Mouse (Mus musculus) forebrain, embryonic 14.5 days (tissue): ENCODE results near the gene Vapa. TPM values are rescaled to one million over a fixed set of nuclear protein-coding genes. Genes with fewer than 3 reads are reported as not detected.
"Not testable (repeated sequence)": the region's sequence is repeated elsewhere in the genome, so short reads cannot be mapped to it uniquely, and the experiment has no call there.

ENCODE experiments used
- ATAC-seq: fragments of 200-750 bp; cut with Nextera tagmentation; 2 replicates; pipeline ENCODE4 v1.8.0; 2017; ENCODE audit warnings: mild to moderate bottlenecking, moderate library complexity
- DNase-seq: peaks from one replicate; pipeline ENCODE4 v3.0.0-alpha.2; 2015; ENCODE audit warnings: low spot score
- H3K27ac ChIP-seq: fragments of 300-500 bp; sonication (generic); 2 replicates; pipeline ENCODE4 v1.5.1; 2014; ENCODE audit warnings: low read depth, mild to moderate bottlenecking, control low read depth, low read length, moderate library complexity
- H3K27me3 ChIP-seq: fragments of 300-500 bp; sonication (generic); replicated peaks from 2 replicates; pipeline ENCODE4 v1.6.1; 2014; ENCODE audit warnings: low read length, control low read depth, mixed read lengths; ENCODE audit not compliant: control insufficient read depth, insufficient read depth
- H3K36me3 ChIP-seq: fragments of 300-500 bp; sonication (generic); 2 replicates; pipeline ENCODE4 v1.6.1; 2014; ENCODE audit warnings: low read length, control low read depth; ENCODE audit not compliant: control insufficient read depth, insufficient read depth
- H3K4me1 ChIP-seq: fragments of 300-500 bp; sonication (generic); 2 replicates; pipeline ENCODE4 v1.6.1; 2014; ENCODE audit warnings: antibody characterized with exemption, low read length, control low read depth; ENCODE audit not compliant: control insufficient read depth, insufficient read depth
- H3K4me2 ChIP-seq: fragments of 300-500 bp; sonication (generic); 2 replicates; pipeline ENCODE4 v1.6.1; 2014; ENCODE audit warnings: mild to moderate bottlenecking, control low read depth, low read length
- H3K4me3 ChIP-seq: fragments of 300-500 bp; sonication (generic); 2 replicates; pipeline ENCODE4 v1.5.1; 2014; ENCODE audit warnings: low read depth, low read length, control low read depth
- H3K9ac ChIP-seq: fragments of 300-500 bp; sonication (generic); 2 replicates; pipeline ENCODE4 v1.6.1; 2014; ENCODE audit warnings: mild to moderate bottlenecking, low read length, control low read depth, moderate library complexity
- H3K9me3 ChIP-seq: fragments of 300-500 bp; sonication (generic); replicated peaks from 2 replicates; pipeline ENCODE4 v1.6.1; 2016; ENCODE audit warnings: low read length, control low read depth, mixed read lengths; ENCODE audit not compliant: control insufficient read depth
- WGBS: fragments of 180-500 bp; shearing (Covaris S2); extraction: QIAGEN DNeasy Blood & Tissue Kit; methylation state at CpG from one replicate; pipeline ENCODE4 v1.1.7; 2014; 5-methylcytosine and 5-hydroxymethylcytosine counted together
- polyA plus RNA-seq: library from polyadenylated mRNA; unstranded; fragments of >200 nt; fragmentation: Nextera tagmentation; extraction: Ambion mirVana; gene quantifications from 2 replicates; pipeline ENCODE4 v1.2.1, GENCODE M21; 2014

The Vapa gene
- polyA plus RNA-seq, 1 experiment from 2014 or later, result 247 TPM

- ATAC-seq, result no peak
- 85% methylated on average over 6 of the region's 6 CpGs for WGBS
These were observed 16.6 kb upstream of the Vapa start for GRCm38 (mm10) chr17:65629943-65630342.

DNA sequence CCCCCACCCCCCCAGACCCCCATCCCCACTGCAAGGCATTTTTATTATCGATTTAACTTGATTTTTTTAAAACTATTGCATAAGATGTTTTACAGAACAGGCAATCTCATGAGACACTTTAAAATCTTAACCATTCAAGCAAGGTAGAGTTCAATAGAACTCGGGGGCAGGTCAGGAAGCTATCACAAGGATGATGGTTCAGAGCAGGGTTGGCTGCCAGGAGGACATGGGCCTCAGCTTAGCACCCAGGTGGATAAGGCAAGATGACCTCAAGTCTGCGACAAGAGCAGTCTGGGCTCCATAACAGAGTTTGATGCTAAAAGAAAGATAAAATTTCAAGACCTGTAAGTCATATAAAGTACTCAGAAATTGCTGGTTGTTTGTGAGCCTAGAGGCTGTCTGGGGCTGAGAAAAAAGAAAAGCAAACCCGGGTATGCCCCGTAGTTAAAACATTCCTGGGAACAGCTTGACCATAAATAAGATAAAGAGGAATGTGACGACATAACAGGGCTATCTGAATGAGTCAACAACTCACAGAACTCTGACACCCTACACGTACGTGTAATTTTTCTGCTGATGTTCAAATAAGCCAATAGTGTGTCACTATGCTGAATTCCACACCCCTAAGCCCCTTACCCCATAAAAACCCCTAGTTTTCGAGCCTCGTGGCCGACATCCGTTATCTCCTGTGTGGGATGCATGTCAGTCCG is 15.6 kb upstream of the Vapa start:
- not testable (repeated sequence) for H3K4me2 ChIP-seq, H3K4me3 ChIP-seq, H3K36me3 ChIP-seq, ATAC-seq, H3K9ac ChIP-seq, H3K27me3 ChIP-seq, DNase-seq, H3K4me1 ChIP-seq, H3K9me3 ChIP-seq, H3K27ac ChIP-seq
- WGBS, result 89% methylated on average over 13 of the region's 13 CpGs

More at GRCm38 (mm10) chr17:65629943-65630342, 16.6 kb upstream of the Vapa start:
- Histone ChIP-seq H3K9me3 (no peaks in the 10 kb centered on the region), H3K4me2 (no peak overlapping the region), H3K9ac (no peak overlapping the region), H3K4me3 (no peak overlapping the region), H3K27ac (no peak overlapping the region), H3K4me1 (no peaks in the 10 kb centered on the region), H3K27me3 (no peaks in the 10 kb centered on the region), H3K36me3 (no peaks in the 10 kb centered on the region)
- DNase-seq, result no peak

DNA sequence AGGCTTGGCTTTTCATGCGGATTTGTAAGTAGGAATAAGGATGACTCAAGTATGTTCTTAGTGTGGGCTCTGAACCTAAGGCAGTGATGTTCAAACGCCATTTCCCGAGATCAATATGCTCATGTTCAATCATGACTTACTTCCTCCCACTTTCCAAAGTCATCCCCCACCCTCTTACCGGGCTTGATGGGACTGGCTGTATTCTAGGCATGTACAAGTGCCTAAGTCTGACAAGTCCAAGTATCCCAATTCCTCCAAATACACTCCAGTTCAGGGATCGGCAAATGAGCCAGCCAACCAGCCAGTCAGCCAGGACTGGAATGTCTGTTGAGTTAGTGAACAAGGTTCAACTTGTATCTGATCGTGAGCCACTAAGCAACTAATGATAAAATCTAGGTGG is 12.9 kb upstream of the Vapa start:
- Histone ChIP-seq H3K9me3 (0 out of 2 replicates have a peak, but pooled peaks cover 3% of the 10 kb centered on the region), H3K27me3 (no peaks in the 10 kb centered on the region), H3K36me3 (no peaks in the 10 kb centered on the region), H3K4me2 (no peak overlapping the region), H3K27ac (no peak overlapping the region), H3K4me3 (no peak overlapping the region), H3K4me1 (no peaks in the 10 kb centered on the region), H3K9ac (no peak overlapping the region)
- 93% methylated on average over 6 of the region's 6 CpGs for WGBS
- DNase-seq (no peak), ATAC-seq (no peak)

GRCm38 (mm10) chr17:65625563-65625962 is 12.2 kb upstream of the Vapa start:
- DNase-seq (no peak), ATAC-seq (no peak)
- Histone ChIP-seq H3K4me3 (no peak overlapping the region), H3K36me3 (no peaks in the 10 kb centered on the region), H3K4me2 (no peak overlapping the region), H3K9me3 (0 out of 2 replicates have a peak, but pooled peaks cover 3% of the 10 kb centered on the region), H3K4me1 (no peaks in the 10 kb centered on the region), H3K27me3 (no peaks in the 10 kb centered on the region), H3K27ac (no peak overlapping the region), H3K9ac (no peak overlapping the region)
- 89% methylated on average over 6 of the region's 6 CpGs for WGBS

GRCm38 (mm10) chr17:65623130-65623529 is 9.8 kb upstream of the Vapa start:
- Histone ChIP-seq H3K9me3 (0 out of 2 replicates have a peak, but pooled peaks cover 3% of the 10 kb centered on the region), H3K36me3 (no peaks in the 10 kb centered on the region), H3K4me2 (no peak overlapping the region), H3K4me1 (no peaks in the 10 kb centered on the region), H3K9ac (no peak overlapping the region), H3K4me3 (no peak overlapping the region), H3K27me3 (no peaks in the 10 kb centered on the region), H3K27ac (no peak overlapping the region)
- ATAC-seq, result no peak
- no peak for DNase-seq

DNA sequence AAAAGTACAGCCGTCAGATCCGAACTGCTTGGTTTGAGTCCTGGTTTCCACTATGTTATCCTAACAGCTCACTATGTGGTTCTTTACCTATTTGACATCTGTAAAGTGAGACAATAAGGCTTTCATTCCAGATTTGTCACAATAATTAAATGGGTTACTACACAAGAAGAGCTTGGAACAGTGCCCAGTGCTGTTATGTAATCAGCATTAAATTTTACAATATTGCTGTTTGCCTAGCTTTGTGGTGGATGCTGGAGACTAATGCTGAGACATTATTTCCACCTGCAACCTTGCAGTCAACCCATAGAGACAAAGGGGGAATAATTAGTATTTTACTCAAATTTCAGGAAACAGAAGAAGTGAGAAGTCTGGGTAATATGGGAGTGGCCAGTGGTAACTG is 5.1 kb upstream of the Vapa start:
- Histone ChIP-seq H3K27ac (no peak overlapping the region), H3K27me3 (no peaks in the 10 kb centered on the region), H3K4me3 (no peak overlapping the region), H3K9ac (no peak overlapping the region), H3K9me3 (no peaks in the 10 kb centered on the region), H3K4me2 (no peak overlapping the region), H3K36me3 (no peaks in the 10 kb centered on the region), H3K4me1 (peaks cover 2% of the 10 kb centered on the region; the same call in 1 of the 2 replicates)
- DNase-seq (no peak), ATAC-seq (no peak)
- 64% methylated on average over 2 of the region's 2 CpGs for WGBS

DNA sequence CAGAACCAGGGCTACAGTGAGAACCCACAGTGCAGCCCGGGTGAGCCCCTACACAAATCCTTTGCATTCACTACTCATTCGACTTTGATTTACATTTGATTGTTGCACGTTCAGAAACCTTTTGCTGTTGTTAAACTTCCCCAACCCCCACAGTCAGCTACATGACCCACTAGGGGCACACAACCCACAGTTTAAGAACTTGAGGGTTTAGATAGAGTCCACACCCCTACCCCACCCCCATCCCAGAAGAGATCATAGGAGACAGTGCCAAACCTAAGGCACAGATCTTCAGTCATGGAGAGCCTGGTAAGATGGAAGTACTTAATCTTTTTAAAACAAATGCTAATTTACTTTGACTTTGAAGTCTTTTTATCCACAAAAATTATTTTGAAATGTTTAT is 2.3 kb upstream of the Vapa start:
- Histone ChIP-seq H3K9me3 (no peaks in the 10 kb centered on the region), H3K36me3 (no peaks in the 10 kb centered on the region), H3K4me3 (no peak overlapping the region), H3K4me2 (no peak overlapping the region), H3K27ac (no peak overlapping the region), H3K27me3 (no peaks in the 10 kb centered on the region), H3K9ac (no peak overlapping the region), H3K4me1 (peaks cover 13% of the 10 kb centered on the region)
- WGBS, result 36% methylated on average over 3 of the region's 3 CpGs
- ATAC-seq, result no peak
- no peak for DNase-seq

DNA sequence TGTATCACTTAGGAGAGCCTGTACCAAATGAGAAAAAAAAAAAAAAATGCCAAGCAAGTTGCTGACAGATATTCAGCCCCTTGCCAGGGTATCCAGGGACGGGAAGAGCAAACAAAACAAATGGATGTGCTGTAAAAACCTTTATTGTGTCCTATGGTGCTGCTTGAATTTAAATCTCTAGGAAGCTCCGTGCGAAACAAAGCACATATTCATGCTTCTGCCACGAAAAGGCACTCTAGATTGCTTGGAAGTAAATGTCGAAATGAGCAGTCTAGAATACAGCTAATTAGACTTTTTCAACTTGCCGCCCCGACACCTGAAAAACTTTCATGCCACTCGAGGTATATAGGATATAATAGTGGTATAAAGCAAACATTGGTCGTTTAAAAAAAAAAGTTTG is 1.1 kb upstream of the Vapa start:
- peak overlapping the region; percentile 97 for H3K9ac ChIP-seq
- no peaks in the 10 kb centered on the region for H3K27me3 ChIP-seq
- WGBS, result under 1% methylated on average over 9 of the region's 9 CpGs
- no peaks in the 10 kb centered on the region for H3K9me3 ChIP-seq
- peaks cover 15% of the 10 kb centered on the region for H3K4me1 ChIP-seq
- peak overlapping the region; percentile 99 for H3K27ac ChIP-seq
- no peaks in the 10 kb centered on the region for H3K36me3 ChIP-seq
- ATAC-seq (no peak), DNase-seq (peak; percentile 62)
- peak overlapping the region; percentile 64 for H3K4me2 ChIP-seq
- H3K4me3 ChIP-seq, result peak overlapping the region; percentile 94

- Histone ChIP-seq H3K4me2 (peak overlapping the region; percentile 74; the same call in 1 of the 2 replicates), H3K4me3 (peak overlapping the region; percentile 94), H3K27ac (peak overlapping the region; percentile 99), H3K9ac (peak overlapping the region; percentile 97), H3K36me3 (no peaks in the 10 kb centered on the region), H3K27me3 (no peaks in the 10 kb centered on the region), H3K9me3 (no peaks in the 10 kb centered on the region), H3K4me1 (peaks cover 26% of the 10 kb centered on the region)
- no peak for DNase-seq
- ATAC-seq, result peak; percentile 71
- 1% methylated on average over 36 of the region's 42 CpGs for WGBS
These were observed 253 bp downstream of the Vapa start for GRCm38 (mm10) chr17:65613142-65613462.
